In the genomic region with DNA sequence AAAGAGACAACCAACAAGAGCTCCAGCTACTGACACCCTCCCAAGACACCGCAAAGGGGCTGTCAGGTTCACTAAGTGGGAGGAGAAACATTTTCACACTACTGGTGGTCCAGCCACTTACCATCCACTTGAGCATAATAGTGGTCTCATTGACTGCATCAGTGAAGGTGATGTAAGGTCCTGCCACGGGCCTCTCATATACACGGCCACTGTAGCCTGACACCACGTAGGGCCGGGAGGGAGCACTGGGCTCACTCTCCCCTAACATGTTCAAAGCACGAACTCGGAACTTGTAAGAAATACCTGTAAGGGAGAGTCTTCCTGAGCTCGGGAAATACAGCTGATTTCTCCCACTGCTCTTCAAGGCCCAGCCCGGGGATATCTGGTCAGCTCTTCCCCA, we compare ENCODE assay signal across 23 mouse cellular contexts.
DNase-seq lines count a peak whose midpoint lies in the region; ATAC-seq lines count a peak whose summit lies in the region.
"Had no signal": no experiment of that assay in that cellular context is flagged by ENCODE, and none has a peak within 500 bp of the region (broad histone marks: within the 10 kb centered on the region; RNA-seq: fewer than 3 reads in every experiment).

No protein-coding gene starts in this region.

- H3K4me1 ChIP-seq in forebrain, embryonic 11.5 days (replicated peaks; ENCODE audit: control insufficient read depth, insufficient read depth, low read length): peaks cover 15% of the 10 kb centered on the region
- H3K4me1 ChIP-seq in forebrain, embryonic 14.5 days (ENCODE audit: control insufficient read depth, insufficient read depth, low read length): peaks cover 25% of the 10 kb centered on the region; the same call in 1 of the 2 replicates
- 0 out of 2 replicates have a peak, but pooled peaks cover 7% of the 10 kb centered on the region for H3K4me1 ChIP-seq in heart, embryonic 10.5 days
- peaks cover 26% of the 10 kb centered on the region for H3K4me1 ChIP-seq in limb, embryonic 15.5 days
- H3K4me1 ChIP-seq in limb, embryonic 10.5 days: peaks cover 33% of the 10 kb centered on the region

- DNase-seq in cerebellum, adult 8-10 months: peak; percentile 11
- DNase-seq in cerebellum, adult 18-20 months: no peak
- DNase-seq in forebrain, embryonic 11.5 days (ENCODE audit: low spot score): peak; percentile 40
- DNase-seq in forebrain, embryonic 14.5 days (ENCODE audit: low spot score): no peak
- peak; percentile 66 for DNase-seq in heart, embryonic 10.5 days (ENCODE audit: low spot score)
- DNase-seq in heart, postnatal 14 days: no peak
- DNase-seq in limb, embryonic 10.5 days (ENCODE audit: low spot score): no peak
- DNase-seq: adrenal gland, adult 8-10 months; adrenal gland, postnatal 14 days; adrenal gland, postnatal 36 days; B cell, adult 2 months; cerebellum, adult 11-12 months; forebrain, postnatal 0 days had no signal

- H3K9me3 ChIP-seq in forebrain, embryonic 11.5 days (ENCODE audit: control insufficient read depth, low read length): no peaks in the 10 kb centered on the region
- no peaks in the 10 kb centered on the region for H3K9me3 ChIP-seq in forebrain, embryonic 14.5 days (replicated peaks; ENCODE audit: control insufficient read depth, low read length)
- H3K9me3 ChIP-seq in heart, embryonic 10.5 days: no peaks in the 10 kb centered on the region
- no peaks in the 10 kb centered on the region for H3K9me3 ChIP-seq in limb, embryonic 15.5 days
- H3K9me3 ChIP-seq in limb, embryonic 10.5 days (replicated peaks): no peaks in the 10 kb centered on the region
- H3K9me3 ChIP-seq: embryonic facial prominence, embryonic 10.5 days; embryonic facial prominence, embryonic 12.5 days; forebrain, embryonic 12.5 days; forebrain, embryonic 15.5 days; G1E had no signal

- H3K9ac ChIP-seq in forebrain, embryonic 11.5 days (ENCODE audit: low read length): no peak overlapping the region
- H3K9ac ChIP-seq in forebrain, embryonic 14.5 days (ENCODE audit: low read length): no peak overlapping the region
- H3K9ac ChIP-seq in limb, embryonic 15.5 days: no peak overlapping the region
- H3K9ac ChIP-seq: embryonic facial prominence, embryonic 12.5 days; forebrain, embryonic 12.5 days; forebrain, embryonic 15.5 days; forebrain, postnatal 0 days had no signal

- H3K4me2 ChIP-seq in forebrain, embryonic 11.5 days (ENCODE audit: low read depth, low read length, severe bottlenecking): no peak overlapping the region
- H3K4me2 ChIP-seq in forebrain, embryonic 14.5 days (ENCODE audit: low read length): no peak overlapping the region
- no peak overlapping the region for H3K4me2 ChIP-seq in limb, embryonic 15.5 days
- H3K4me2 ChIP-seq: embryonic facial prominence, embryonic 12.5 days; forebrain, embryonic 12.5 days; forebrain, embryonic 15.5 days had no signal

- H3K36me3 ChIP-seq in forebrain, embryonic 11.5 days (ENCODE audit: control insufficient read depth, insufficient read depth, low read length): peaks cover 7% of the 10 kb centered on the region; the same call in 1 of the 2 replicates
- H3K36me3 ChIP-seq in forebrain, embryonic 14.5 days (ENCODE audit: control insufficient read depth, insufficient read depth, low read length): peaks cover 83% of the 10 kb centered on the region
- H3K36me3 ChIP-seq in heart, embryonic 10.5 days: peaks cover 46% of the 10 kb centered on the region
- H3K36me3 ChIP-seq in limb, embryonic 15.5 days: peaks cover 91% of the 10 kb centered on the region
- peaks cover 98% of the 10 kb centered on the region for H3K36me3 ChIP-seq in limb, embryonic 10.5 days
- H3K36me3 ChIP-seq: G1E had no signal

- H3K27me3 ChIP-seq in forebrain, embryonic 11.5 days (ENCODE audit: control insufficient read depth, insufficient read depth, low read length): no peaks in the 10 kb centered on the region
- H3K27me3 ChIP-seq in forebrain, embryonic 14.5 days (replicated peaks; ENCODE audit: control insufficient read depth, insufficient read depth, low read length): no peaks in the 10 kb centered on the region
- H3K27me3 ChIP-seq in heart, embryonic 10.5 days (ENCODE audit: insufficient read depth, poor library complexity, severe bottlenecking): no peaks in the 10 kb centered on the region
- H3K27me3 ChIP-seq in limb, embryonic 15.5 days: no peaks in the 10 kb centered on the region
- H3K27me3 ChIP-seq in limb, embryonic 10.5 days (ENCODE audit: low read depth, poor library complexity, severe bottlenecking): no peaks in the 10 kb centered on the region
- H3K27me3 ChIP-seq: CH12.LX; embryonic facial prominence, embryonic 12.5 days; forebrain, embryonic 12.5 days; forebrain, embryonic 15.5 days; Patski had no signal

- 87% methylated on average over 9 of the region's 9 CpGs for WGBS in forebrain, embryonic 11.5 days
- 90% methylated on average over 9 of the region's 9 CpGs for WGBS in forebrain, embryonic 14.5 days
- 81% methylated on average over 9 of the region's 9 CpGs for WGBS in heart, embryonic 10.5 days
- 85% methylated on average over 9 of the region's 9 CpGs for WGBS in limb, embryonic 15.5 days
- 92% methylated on average over 9 of the region's 9 CpGs for WGBS in limb, embryonic 10.5 days

- ATAC-seq in forebrain, embryonic 11.5 days (replicated peaks; ENCODE audit: low FRiP score): no peak
- ATAC-seq in forebrain, embryonic 14.5 days: no peak
- no peak for ATAC-seq in limb, embryonic 15.5 days (ENCODE audit: insufficient number of reproducible peaks, low FRiP score, low TSS enrichment, low read depth)
- ATAC-seq: activated CD4-positive, CD25-positive, alpha-beta regulatory T cell, adult 4 months; CD4-positive, CD25-positive, alpha-beta regulatory T cell, adult 4 months; forebrain, embryonic 15.5 days; forebrain, postnatal 0 days; Patski had no signal

- H3K27ac ChIP-seq in forebrain, embryonic 11.5 days (ENCODE audit: low read depth, low read length): no peak overlapping the region
- no peak overlapping the region for H3K27ac ChIP-seq in forebrain, embryonic 14.5 days (ENCODE audit: low read depth, low read length)
- H3K27ac ChIP-seq in heart, embryonic 10.5 days: no peak overlapping the region
- H3K27ac ChIP-seq in limb, embryonic 15.5 days: peak overlapping the region; percentile 27; the same call in 1 of the 2 replicates
- no peak overlapping the region for H3K27ac ChIP-seq in limb, embryonic 10.5 days
- H3K27ac ChIP-seq: embryonic facial prominence, embryonic 10.5 days; embryonic facial prominence, embryonic 12.5 days; forebrain, embryonic 12.5 days; forebrain, embryonic 15.5 days had no signal

- H3K4me3 ChIP-seq in forebrain, embryonic 11.5 days (ENCODE audit: low read depth, low read length): no peak overlapping the region
- H3K4me3 ChIP-seq in forebrain, embryonic 14.5 days (ENCODE audit: low read depth, low read length): no peak overlapping the region
- no peak overlapping the region for H3K4me3 ChIP-seq in heart, embryonic 10.5 days
- no peak overlapping the region for H3K4me3 ChIP-seq in limb, embryonic 15.5 days
- no peak overlapping the region for H3K4me3 ChIP-seq in limb, embryonic 10.5 days
- H3K4me3 ChIP-seq: embryonic facial prominence, embryonic 10.5 days; embryonic facial prominence, embryonic 12.5 days; forebrain, embryonic 12.5 days; forebrain, embryonic 15.5 days had no signal

- intact Hi-C loops in heart, postnatal 14 days (cut with DNase I): no loop called here

Comparison
In these comparisons a context has a peak if more than half of its experiments do, and no peak if none do; other contexts are left out.
1. DNase-seq: peak in cerebellum, adult 8-10 months (single experiment), forebrain, embryonic 11.5 days (single experiment) and heart, embryonic 10.5 days (single experiment); none in cerebellum, adult 18-20 months (0 of 2), forebrain, embryonic 14.5 days (single experiment), heart, postnatal 14 days (0 of 2) and limb, embryonic 10.5 days (single experiment).